Mouse (Mus musculus) forebrain, embryonic 16.5 days (tissue): ENCODE results near the gene Myg1. TPM values are rescaled to one million over a fixed set of nuclear protein-coding genes. Genes with fewer than 3 reads are reported as not detected.

Source experiments
- polyA plus RNA-seq: library from polyadenylated mRNA; unstranded; fragments of >200 nt; fragmentation: Nextera tagmentation; extraction: Ambion mirVana; gene quantifications from 2 replicates; pipeline ENCODE4 v1.2.1, GENCODE M21; 2015

The Myg1 gene
- polyA plus RNA-seq, 1 experiment from 2014 or later: 111 TPM

Other genes with a start within 250 kb of the Myg1 start
- gene Tns2, start 231.3 kb upstream of the Myg1 start, polyA plus RNA-seq: 6.9 and 7.7 TPM in 2 replicates
- gene Spryd3, start 195.5 kb upstream of the Myg1 start, polyA plus RNA-seq: 48.2 and 56.4 TPM in 2 replicates
- gene Igfbp6, start 187.3 kb upstream of the Myg1 start, polyA plus RNA-seq: 2.2 and 2.4 TPM in 2 replicates
- gene Soat2, start 181.2 kb upstream of the Myg1 start, polyA plus RNA-seq: not detected in 2 replicates
- 84.6 and 93.4 TPM in 2 replicates for gene Zfp740, start 128.5 kb upstream of the Myg1 start, polyA plus RNA-seq
- gene Csad, start 127.0 kb upstream of the Myg1 start, polyA plus RNA-seq: 37.8 and 39.6 TPM in 2 replicates
- 0.73 and 1.0 TPM in 2 replicates for gene Itgb7, start 99.8 kb upstream of the Myg1 start, polyA plus RNA-seq
- gene Rarg, start 74.2 kb upstream of the Myg1 start, polyA plus RNA-seq: 6.4 and 8.0 TPM in 2 replicates
- gene Gm9918, start 61.1 kb upstream of the Myg1 start, polyA plus RNA-seq: 0.11 TPM in 1 of 2 replicates, not detected in the other
- 50.6 and 52.8 TPM in 2 replicates for gene Mfsd5, start 52.3 kb upstream of the Myg1 start, polyA plus RNA-seq
- 10.9 and 11.7 TPM in 2 replicates for gene Espl1, start 35.4 kb upstream of the Myg1 start, polyA plus RNA-seq
- 429 and 443 TPM in 2 replicates for gene Pfdn5, start 5.6 kb upstream of the Myg1 start, polyA plus RNA-seq
- 42.0 and 44.7 TPM in 2 replicates for gene Aaas, start 19.1 kb downstream of the Myg1 start, polyA plus RNA-seq
- gene Sp7, start 35.5 kb downstream of the Myg1 start, polyA plus RNA-seq: 0.38 and 1.1 TPM in 2 replicates
- gene Sp1, start 74.4 kb downstream of the Myg1 start, polyA plus RNA-seq: 5.0 and 5.9 TPM in 2 replicates
- 0.32 and 0.58 TPM in 2 replicates for gene Amhr2, start 113.7 kb downstream of the Myg1 start, polyA plus RNA-seq
- 79.0 and 80.9 TPM in 2 replicates for gene Prr13, start 127.3 kb downstream of the Myg1 start, polyA plus RNA-seq
- 144 and 149 TPM in 2 replicates for gene Pcbp2, start 138.8 kb downstream of the Myg1 start, polyA plus RNA-seq
- gene Gm10337, start 172.0 kb downstream of the Myg1 start, polyA plus RNA-seq: 17.3 and 22.2 TPM in 2 replicates
- gene Map3k12, start 185.4 kb downstream of the Myg1 start, polyA plus RNA-seq: 58.7 and 69.5 TPM in 2 replicates
- 97.2 and 114 TPM in 2 replicates for gene Tarbp2, start 186.5 kb downstream of the Myg1 start, polyA plus RNA-seq
- gene Npff, start 193.2 kb downstream of the Myg1 start, polyA plus RNA-seq: 2.9 and 3.1 TPM in 2 replicates